Mouse (Mus musculus): ENCODE measurements at regions not wholly inside any gene's neighbourhood (a gene's known extent, or its start where the extent isn't known, plus 50 kb on each side); places are given as distances from the start of the nearest gene placed in this dataset. TPM values are rescaled to one million over a fixed set of nuclear protein-coding genes. Genes with fewer than 3 reads are reported as not detected.

Small RNA genes in the stretch of these regions (microRNA-seq; reads per million reads assigned to microRNA genes)
- gene Gm27878, result not detected
